ENCODE assay signal across 9 mouse cellular contexts in genomic region chr9:13300041-13300441, GRCm38 (mm10). TPM values are rescaled to one million over a fixed set of nuclear protein-coding genes. Genes with fewer than 3 reads are reported as not detected.
DNase-seq lines count a peak whose midpoint lies in the region; ATAC-seq lines count a peak whose summit lies in the region.
"Had no signal": no experiment of that assay in that cellular context is flagged by ENCODE, and none has a peak within 500 bp of the region (broad histone marks: within the 10 kb centered on the region; RNA-seq: fewer than 3 reads in every experiment).

No protein-coding gene starts in this region.

- H3K27ac ChIP-seq in neural tube, embryonic 11.5 days (ENCODE audit: low read depth, low read length) = peak overlapping the region; percentile 56
- peak overlapping the region; percentile 68 for H3K27ac ChIP-seq in heart, embryonic 16.5 days (ENCODE audit: low read length)
- H3K27ac ChIP-seq: macrophage had no signal

- peak overlapping the region; percentile 97 for H3K4me2 ChIP-seq in neural tube, embryonic 11.5 days (ENCODE audit: low read depth)
- H3K4me2 ChIP-seq in heart, embryonic 16.5 days (ENCODE audit: low read depth, low read length) = peak overlapping the region; percentile 97

- WGBS in neural tube, embryonic 11.5 days = 33% methylated on average over 3 of the region's 3 CpGs
- 26% methylated on average over 3 of the region's 3 CpGs for WGBS in heart, embryonic 16.5 days

- peak overlapping the region; percentile 65; the same call in 1 of the 2 replicates for H3K4me3 ChIP-seq in neural tube, embryonic 11.5 days (ENCODE audit: low read depth, low read length)
- H3K4me3 ChIP-seq in heart, embryonic 16.5 days (ENCODE audit: low read length) = peak overlapping the region; percentile 84

- no peaks in the 10 kb centered on the region for H3K27me3 ChIP-seq in neural tube, embryonic 11.5 days (ENCODE audit: control insufficient read depth, insufficient read depth, low read length)
- H3K27me3 ChIP-seq in heart, embryonic 16.5 days (ENCODE audit: control insufficient read depth, insufficient read depth, low read length) = no peaks in the 10 kb centered on the region

- ATAC-seq in neural tube, embryonic 11.5 days (ENCODE audit: insufficient read depth, low FRiP score, low TSS enrichment) = no peak
- ATAC-seq in heart, embryonic 16.5 days (replicated peaks; ENCODE audit: extremely low read depth, insufficient read depth, low FRiP score) = no peak
- ATAC-seq in erythroid progenitor cell, adult 5-6 weeks (replicated peaks; ENCODE audit: low FRiP score, poor library complexity, severe bottlenecking) = no peak

- H3K36me3 ChIP-seq in neural tube, embryonic 11.5 days (ENCODE audit: control insufficient read depth, insufficient read depth, low read length) = no peaks in the 10 kb centered on the region
- H3K36me3 ChIP-seq in heart, embryonic 16.5 days (ENCODE audit: control insufficient read depth, insufficient read depth) = no peaks in the 10 kb centered on the region

- DNase-seq in adrenal gland, adult 2 months = peak; percentile 27
- no peak for DNase-seq in adrenal gland, postnatal 25 days
- no peak for DNase-seq in neural tube, embryonic 11.5 days (ENCODE audit: low spot score)
- DNase-seq in neural tube, embryonic 10.5 days (ENCODE audit: extremely low spot score, low spot score) = no peak
- DNase-seq in lung, postnatal 25 days (ENCODE audit: low spot score) = peak; percentile 39
- DNase-seq in urinary bladder, postnatal 25 days (ENCODE audit: low spot score) = no peak

- peak overlapping the region; percentile 41 for H3K9ac ChIP-seq in neural tube, embryonic 11.5 days (ENCODE audit: low read length)
- peak overlapping the region; percentile 63 for H3K9ac ChIP-seq in heart, embryonic 16.5 days (ENCODE audit: low read length)

- peaks cover 56% of the 10 kb centered on the region for H3K4me1 ChIP-seq in neural tube, embryonic 11.5 days (ENCODE audit: control insufficient read depth, insufficient read depth, low read length)
- peaks cover 55% of the 10 kb centered on the region for H3K4me1 ChIP-seq in heart, embryonic 16.5 days (ENCODE audit: control insufficient read depth, insufficient read depth, low read length)

- no peaks in the 10 kb centered on the region for H3K9me3 ChIP-seq in neural tube, embryonic 11.5 days (ENCODE audit: control insufficient read depth, low read length)
- H3K9me3 ChIP-seq in heart, embryonic 16.5 days (replicated peaks; ENCODE audit: control insufficient read depth, low read length) = no peaks in the 10 kb centered on the region

RNA-seq across cellular contexts. Expression of gene Maml2, which starts 2.3 kb away (rescaled TPM):
- 1 to 10 TPM; 5.7 to 7.2 TPM for total RNA-seq in adrenal gland, adult 2 months (2021)
- 3.9 and 4.2 TPM in 2 replicates for polyA plus RNA-seq in adrenal gland, adult 2 months (2012; rRNA removed)
- total RNA-seq in adrenal gland, postnatal 25 days (2021) = 4.9 and 8.3 TPM in 2 replicates
- polyA plus RNA-seq in neural tube, embryonic 11.5 days (2014; fragmentation: Nextera tagmentation; extraction: Ambion mirVana) = 12.8 and 14.1 TPM in 2 replicates
- polyA plus RNA-seq in heart, embryonic 16.5 days (2015; fragmentation: Nextera tagmentation; extraction: Ambion mirVana) = 8.8 and 9.0 TPM in 2 replicates
- 1.1 TPM in 1 of 2 replicates, not detected in the other for total RNA-seq in erythroid progenitor cell, adult 5-6 weeks (2015; ENCODE audit: low replicate concordance)
- total RNA-seq in erythroid progenitor cell, adult 5-6 weeks (2017; ENCODE audit: low replicate concordance) = 0.45 and 0.90 TPM in 2 replicates

RNA-seq across cellular contexts. Expression of gene Ccdc82, which starts 53.3 kb away (rescaled TPM):
- total RNA-seq in adrenal gland, adult 2 months (2021) = 10 to 100 TPM; 12.8 to 15.0 TPM
- 2.0 and 2.1 TPM in 2 replicates for polyA plus RNA-seq in adrenal gland, adult 2 months (2012; rRNA removed)
- 17.3 and 19.6 TPM in 2 replicates for total RNA-seq in adrenal gland, postnatal 25 days (2021)
- 12.9 and 13.4 TPM in 2 replicates for polyA plus RNA-seq in neural tube, embryonic 11.5 days (2014; fragmentation: Nextera tagmentation; extraction: Ambion mirVana)
- 8.5 and 8.7 TPM in 2 replicates for polyA plus RNA-seq in heart, embryonic 16.5 days (2015; fragmentation: Nextera tagmentation; extraction: Ambion mirVana)
- 98.7 and 107 TPM in 2 replicates for total RNA-seq in erythroid progenitor cell, adult 5-6 weeks (2015; ENCODE audit: low replicate concordance)
- 107 and 139 TPM in 2 replicates for total RNA-seq in erythroid progenitor cell, adult 5-6 weeks (2017; ENCODE audit: low replicate concordance)

RNA-seq across cellular contexts. Expression of gene Jrkl, which starts 54.4 kb away (rescaled TPM):
- total RNA-seq in adrenal gland, adult 2 months (2021) = 1 to 10 TPM; 5.4 to 8.1 TPM
- polyA plus RNA-seq in adrenal gland, adult 2 months (2012; rRNA removed) = 0.04 and 0.06 TPM in 2 replicates
- 11.7 and 12.5 TPM in 2 replicates for total RNA-seq in adrenal gland, postnatal 25 days (2021)
- polyA plus RNA-seq in neural tube, embryonic 11.5 days (2014; fragmentation: Nextera tagmentation; extraction: Ambion mirVana) = 8.9 and 9.4 TPM in 2 replicates
- 8.0 and 8.3 TPM in 2 replicates for polyA plus RNA-seq in heart, embryonic 16.5 days (2015; fragmentation: Nextera tagmentation; extraction: Ambion mirVana)
- 7.1 and 10.5 TPM in 2 replicates for total RNA-seq in erythroid progenitor cell, adult 5-6 weeks (2015; ENCODE audit: low replicate concordance)
- total RNA-seq in erythroid progenitor cell, adult 5-6 weeks (2017; ENCODE audit: low replicate concordance) = 7.2 and 12.7 TPM in 2 replicates

Comparison
In these comparisons a context has a peak if more than half of its experiments do, and no peak if none do; other contexts are left out.
1. DNase-seq: peak in adrenal gland, adult 2 months (single experiment) and lung, postnatal 25 days (single experiment); none in adrenal gland, postnatal 25 days (single experiment), neural tube, embryonic 11.5 days (single experiment), neural tube, embryonic 10.5 days (single experiment) and urinary bladder, postnatal 25 days (single experiment).